Comparison of ENCODE assay signal across 32 mouse cellular contexts in genomic region chr3:122929723-122930122, GRCm38 (mm10). TPM values are rescaled to one million over a fixed set of nuclear protein-coding genes. Genes with fewer than 3 reads are reported as not detected.
DNase-seq lines count a peak whose midpoint lies in the region; TF ChIP-seq lines count a peak whose summit lies in the region.
"Had no signal": no experiment of that assay in that cellular context is flagged by ENCODE, and none has a peak within 500 bp of the region (broad histone marks: within the 10 kb centered on the region; RNA-seq: fewer than 3 reads in every experiment).

No protein-coding gene starts in this region.

- WGBS in heart, adult 2 months = 90% methylated on average over 6 of the region's 6 CpGs

- no peaks in the 10 kb centered on the region for H3K27me3 ChIP-seq in heart, adult 2 months (ENCODE audit: control insufficient read depth, insufficient read depth, low read length)
- H3K27me3 ChIP-seq: embryonic facial prominence, embryonic 15.5 days; hindbrain, embryonic 15.5 days; intestine, embryonic 15.5 days; midbrain, embryonic 12.5 days; neural tube, embryonic 15.5 days had no signal

- no peak for TF ChIP-seq POLR2A in heart, adult 2 months (IDR thresholded peaks at IDR 0.05; ENCODE audit: insufficient read depth, low read depth, low read length)

- no peak overlapping the region for H3K4me3 ChIP-seq in heart, adult 2 months
- H3K4me3 ChIP-seq: embryonic facial prominence, embryonic 15.5 days; gastrocnemius, adult 2 months; hindbrain, embryonic 15.5 days; intestine, embryonic 15.5 days; midbrain, embryonic 12.5 days; neural tube, embryonic 15.5 days had no signal

- peaks cover 3% of the 10 kb centered on the region for H3K4me1 ChIP-seq in heart, adult 2 months (ENCODE audit: control insufficient read depth, insufficient read depth, low read length)

- peaks cover 9% of the 10 kb centered on the region; the same call in 1 of the 2 replicates for H3K36me3 ChIP-seq in heart, adult 2 months (ENCODE audit: control insufficient read depth, insufficient read depth, low read length)
- H3K36me3 ChIP-seq: intestine, embryonic 15.5 days had no signal

- no peak overlapping the region for H3K9ac ChIP-seq in heart, adult 2 months (ENCODE audit: low read depth, low read length)
- H3K9ac ChIP-seq: embryonic facial prominence, embryonic 15.5 days; hindbrain, embryonic 15.5 days; intestine, embryonic 15.5 days; liver, embryonic 14.5 days; lung, embryonic 14.5 days; midbrain, embryonic 12.5 days; neural tube, embryonic 15.5 days had no signal

- DNase-seq in cerebellum, adult 9-10 months = peak; percentile 20
- DNase-seq in cerebellum, adult 8-10 months = no peak
- peak; percentile 70 for DNase-seq in heart, adult 11 months
- DNase-seq in heart, adult 2 months = no peak
- DNase-seq in right cerebral cortex, adult 18-20 months = peak; percentile 71
- DNase-seq in right cerebral cortex, postnatal 14 days = no peak
- peak; percentile 47 to 60 for DNase-seq in left cerebral cortex, postnatal 36 days (ENCODE audit: low spot score in 2 of 2)
- no peak for DNase-seq in gastrocnemius, adult 8-10 months (ENCODE audit: low spot score in 2 of 2)
- DNase-seq: adrenal gland, postnatal 25 days; gastrocnemius, adult 2 months; kidney, adult 9 months; kidney, postnatal 25 days; lung, embryonic 14.5 days; thymus, adult 2 months; thymus, postnatal 4 days had no signal

- no peak for TF ChIP-seq CTCF in heart, adult 2 months (IDR thresholded peaks at IDR 0.05)

- no peak overlapping the region for H3K27ac ChIP-seq in heart, adult 2 months
- H3K27ac ChIP-seq: embryonic facial prominence, embryonic 15.5 days; gastrocnemius, adult 2 months; hindbrain, embryonic 15.5 days; intestine, embryonic 15.5 days; liver, embryonic 14.5 days; midbrain, embryonic 12.5 days; neural tube, embryonic 15.5 days had no signal

- TF ChIP-seq EP300 in heart, adult 2 months (IDR thresholded peaks at IDR 0.05; ENCODE audit: insufficient read depth, low read depth, low read length) = no peak

- intact Hi-C loops in heart, adult 2 months (cut with DNase I) = loop anchor here (10.0 kb wide), 3 partner anchors 425 to 1635 kb away; partner anchors contain the start of gene Alg14
- intact Hi-C loops in left cerebral cortex, postnatal 36 days (cut with DNase I) = no loop called here

- no peaks in the 10 kb centered on the region for H3K79me2 ChIP-seq in heart, adult 2 months (replicated peaks; ENCODE audit: control insufficient read depth, insufficient read depth, low read length)

RNA-seq across cellular contexts. Expression of gene 1810037I17Rik, which starts 5.7 kb away (rescaled TPM):
- total RNA-seq in heart, adult 2 months (2021) = 100 to 1,000 TPM in 1 of 2 experiments, 10 to 100 TPM in 1; 90.7 to 100 TPM
- polyA plus RNA-seq in heart, adult 2 months (2012; rRNA removed) = 33.7 and 47.7 TPM in 2 replicates
- 10 to 100 TPM; 56.6 to 67.5 TPM for total RNA-seq in left cerebral cortex, postnatal 36 days (2021)
- 10 to 100 TPM; 21.3 to 24.1 (median 23.1) TPM for total RNA-seq in gastrocnemius, adult 8-10 months (2022)

RNA-seq across cellular contexts. Expression of gene Gm10959, which starts 10.6 kb away (rescaled TPM):
- total RNA-seq in heart, adult 2 months (2021) = not detected
- polyA plus RNA-seq in heart, adult 2 months (2012; rRNA removed) = not detected in 2 replicates
- total RNA-seq in left cerebral cortex, postnatal 36 days (2021) = not detected
- not detected for total RNA-seq in gastrocnemius, adult 8-10 months (2022)
- total RNA-seq: adrenal gland, postnatal 25 days; gastrocnemius, adult 2 months; hematopoietic stem cell, adult 5-6 weeks; left cerebral cortex, postnatal 10 days; megakaryocyte, adult 5-6 weeks had no signal
- polyA plus RNA-seq: CD4-positive, CD25-positive, alpha-beta regulatory T cell, adult 4 months; embryonic facial prominence, embryonic 15.5 days; forebrain, embryonic 14.5 days; gonadal fat pad, adult 2 months; heart, embryonic 11.5 days; heart, postnatal 0 days; hindbrain, embryonic 15.5 days; intestine, embryonic 15.5 days; limb, embryonic 14.5 days; liver, embryonic 14.5 days; lung, embryonic 14.5 days; midbrain, embryonic 12.5 days; neural tube, embryonic 15.5 days; small intestine, adult 2 months; stomach, embryonic 16.5 days; thymus, adult 2 months had no signal

RNA-seq across cellular contexts. Expression of gene Fabp2, which starts 34.9 kb away (rescaled TPM):
- not detected for total RNA-seq in heart, adult 2 months (2021)
- not detected in 2 replicates for polyA plus RNA-seq in heart, adult 2 months (2012; rRNA removed)
- not detected for total RNA-seq in left cerebral cortex, postnatal 36 days (2021)
- not detected for total RNA-seq in gastrocnemius, adult 8-10 months (2022)
- total RNA-seq: adrenal gland, postnatal 25 days; gastrocnemius, adult 2 months; hematopoietic stem cell, adult 5-6 weeks; left cerebral cortex, postnatal 10 days; megakaryocyte, adult 5-6 weeks had no signal
- polyA plus RNA-seq: CD4-positive, CD25-positive, alpha-beta regulatory T cell, adult 4 months; forebrain, embryonic 14.5 days; gonadal fat pad, adult 2 months; heart, postnatal 0 days; hindbrain, embryonic 15.5 days; limb, embryonic 14.5 days; lung, embryonic 14.5 days; midbrain, embryonic 12.5 days; neural tube, embryonic 15.5 days had no signal

RNA-seq across cellular contexts. Expression of gene Usp53, which starts 54.6 kb away (rescaled TPM):
- 1 to 10 TPM; 7.5 to 7.9 TPM for total RNA-seq in heart, adult 2 months (2021)
- 1.9 and 5.0 TPM in 2 replicates for polyA plus RNA-seq in heart, adult 2 months (2012; rRNA removed)
- total RNA-seq in left cerebral cortex, postnatal 36 days (2021) = 10 to 100 TPM; 21.7 to 32.7 TPM
- 10 to 100 TPM in 2 of 4 experiments, 1 to 10 TPM in 2; 8.0 to 14.5 (median 10.0) TPM for total RNA-seq in gastrocnemius, adult 8-10 months (2022)

Comparison
In these comparisons a context has a peak if more than half of its experiments do, and no peak if none do; other contexts are left out.
1. DNase-seq: peak in cerebellum, adult 9-10 months (single experiment), heart, adult 11 months (single experiment), right cerebral cortex, adult 18-20 months (single experiment) and left cerebral cortex, postnatal 36 days (2 of 2); none in cerebellum, adult 8-10 months (single experiment), heart, adult 2 months (0 of 2), right cerebral cortex, postnatal 14 days (single experiment) and gastrocnemius, adult 8-10 months (0 of 2).